Mouse (Mus musculus): ENCODE data around the gene 4931422A03Rik. TPM values are rescaled to one million over a fixed set of nuclear protein-coding genes. Genes with fewer than 3 reads are reported as not detected.

Gene 4931422A03Rik
- polyA plus RNA-seq, 1 experiment from 2014 or later, result 3.4 TPM

DNA sequence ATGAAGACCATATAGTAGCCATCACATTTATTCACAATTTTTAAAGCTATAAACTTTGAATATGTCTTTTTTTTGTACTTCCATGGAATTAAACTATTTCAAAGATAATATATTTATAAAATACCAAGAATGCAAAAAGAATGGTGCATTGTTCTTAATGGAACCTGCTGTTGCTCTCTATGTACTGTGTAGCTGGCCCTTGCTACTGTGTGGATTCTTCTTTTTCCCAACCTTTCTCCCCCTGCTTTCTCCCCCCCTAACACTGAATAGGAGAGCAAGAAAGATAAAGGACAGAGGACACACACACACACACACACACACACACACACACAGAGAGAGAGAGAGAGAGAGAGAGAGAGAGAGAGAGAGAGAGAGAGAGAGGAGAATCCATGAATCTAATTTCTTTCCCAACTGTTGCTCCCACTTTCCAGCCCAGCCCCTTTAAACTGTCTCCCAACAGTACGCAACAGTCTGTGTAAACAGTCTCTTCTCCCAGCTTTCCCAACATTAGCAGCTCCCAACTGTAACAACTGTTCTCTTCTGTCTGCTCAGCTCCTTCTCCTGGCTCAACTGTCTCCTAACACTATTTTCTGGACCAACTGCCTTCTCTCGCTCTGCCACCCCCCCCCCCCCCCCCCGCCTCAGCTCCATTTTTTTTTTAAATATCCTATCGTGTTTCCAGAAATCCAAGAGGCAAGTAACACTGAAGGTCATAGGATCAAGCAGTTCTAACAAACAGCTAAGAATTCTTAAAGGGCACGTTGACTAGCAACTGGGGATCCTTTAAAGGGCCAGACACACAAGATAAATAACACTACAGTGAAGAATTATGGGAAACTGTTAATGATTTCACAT, 15.7 kb upstream of the 4931422A03Rik start:
- Histone ChIP-seq H3K9ac (replicated peaks) (no peak overlapping the region), H3K27me3 (no peaks in the 10 kb centered on the region), H3K27ac (no peak overlapping the region), H3K9me3 (no peaks in the 10 kb centered on the region), H3K36me3 (peaks cover 66% of the 10 kb centered on the region), H3K4me3 (replicated peaks) (no peak overlapping the region), H3K4me2 (no peak overlapping the region), H3K4me1 (replicated peaks) (no peaks in the 10 kb centered on the region)
- WGBS, result 49% methylated on average over 5 of the region's 5 CpGs
- ATAC-seq (ENCODE audit: insufficient number of reproducible peaks, insufficient read depth, low FRiP score, low TSS enrichment, low read depth), result no peak

DNA sequence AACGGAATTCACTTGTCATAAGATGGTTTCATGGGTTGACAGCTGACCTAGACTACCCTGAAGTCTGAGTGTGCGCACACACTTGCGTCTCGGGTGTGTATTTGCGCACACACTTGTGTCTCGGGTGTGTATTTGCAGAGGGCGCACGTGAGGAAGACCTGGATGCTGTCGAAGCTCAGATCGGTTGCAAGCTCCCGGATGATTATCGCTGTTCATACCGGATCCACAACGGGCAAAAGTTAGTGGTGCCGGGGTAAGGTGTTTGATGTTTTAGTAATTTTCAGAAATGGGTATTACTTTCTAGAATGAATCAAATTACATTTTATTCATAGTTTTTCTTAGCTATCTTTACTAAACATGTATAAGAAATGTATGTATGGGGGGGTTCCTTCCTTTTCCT, 14.6 kb upstream of the 4931422A03Rik start:
- Histone ChIP-seq H3K4me3 (replicated peaks) (no peak overlapping the region), H3K9ac (replicated peaks) (no peak overlapping the region), H3K36me3 (peaks cover 57% of the 10 kb centered on the region), H3K27me3 (no peaks in the 10 kb centered on the region), H3K4me1 (replicated peaks) (no peaks in the 10 kb centered on the region), H3K27ac (no peak overlapping the region), H3K9me3 (no peaks in the 10 kb centered on the region), H3K4me2 (no peak overlapping the region)
- ATAC-seq (ENCODE audit: insufficient number of reproducible peaks, insufficient read depth, low FRiP score, low TSS enrichment, low read depth), result no peak
- 95% methylated on average over 15 of the region's 15 CpGs for WGBS

DNA sequence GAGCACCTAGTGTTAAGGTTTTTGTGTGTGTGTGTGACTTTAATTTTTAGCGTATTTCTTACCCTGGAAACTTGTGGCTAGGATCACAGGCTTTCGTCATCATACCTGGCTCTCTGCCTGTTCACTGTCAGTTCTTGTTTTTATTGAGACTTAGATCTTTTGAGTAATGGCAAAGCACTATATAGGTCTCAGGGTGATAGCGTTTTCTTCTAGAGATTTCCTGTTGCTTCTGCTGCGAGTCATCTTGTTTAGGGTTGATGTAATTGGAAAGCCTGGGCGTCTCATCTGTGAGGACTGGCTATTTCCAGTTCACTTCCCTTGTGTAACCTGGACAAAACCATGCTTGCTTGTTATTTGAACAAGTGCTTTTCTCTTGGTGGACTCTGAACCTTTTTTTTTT, 13.5 kb upstream of the 4931422A03Rik start:
- Histone ChIP-seq H3K4me3 (replicated peaks) (no peak overlapping the region), H3K9ac (replicated peaks) (no peak overlapping the region), H3K9me3 (no peaks in the 10 kb centered on the region), H3K27me3 (no peaks in the 10 kb centered on the region), H3K27ac (no peak overlapping the region), H3K36me3 (peaks cover 62% of the 10 kb centered on the region), H3K4me2 (no peak overlapping the region), H3K4me1 (replicated peaks) (no peaks in the 10 kb centered on the region)
- WGBS, result 86% methylated on average over 5 of the region's 5 CpGs
- no peak for ATAC-seq (ENCODE audit: insufficient number of reproducible peaks, insufficient read depth, low FRiP score, low TSS enrichment, low read depth)

DNA sequence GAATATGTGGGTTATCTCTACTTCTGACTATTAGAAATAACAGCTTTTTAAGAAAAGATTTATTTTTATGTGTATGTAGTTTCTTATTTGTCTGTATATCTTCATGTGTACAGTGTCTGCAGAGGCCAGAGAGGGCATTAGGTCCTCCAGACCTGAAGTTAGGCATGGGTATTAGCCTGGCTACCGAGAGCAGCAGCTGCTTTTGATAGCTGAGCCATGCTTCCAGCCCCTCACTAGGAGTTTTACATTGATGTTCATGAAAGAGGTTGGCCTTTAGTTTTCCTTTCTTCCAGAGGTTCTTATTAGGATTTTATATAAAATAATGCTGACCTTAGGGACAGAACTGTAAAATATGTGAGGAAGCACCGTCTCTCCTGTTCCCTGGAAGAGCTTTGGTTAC, 10.1 kb upstream of the 4931422A03Rik start:
- H3K27me3 ChIP-seq, result no peaks in the 10 kb centered on the region
- no peak for ATAC-seq (ENCODE audit: insufficient number of reproducible peaks, insufficient read depth, low FRiP score, low TSS enrichment, low read depth)
- WGBS, result 71% methylated on average over 2 of the region's 2 CpGs
- no peak overlapping the region for H3K9ac ChIP-seq (replicated peaks)
- no peaks in the 10 kb centered on the region for H3K4me1 ChIP-seq (replicated peaks)
- no peak overlapping the region for H3K4me3 ChIP-seq (replicated peaks)
- no peaks in the 10 kb centered on the region for H3K9me3 ChIP-seq
- peaks cover 72% of the 10 kb centered on the region for H3K36me3 ChIP-seq
- no peak overlapping the region for H3K4me2 ChIP-seq
- no peak overlapping the region for H3K27ac ChIP-seq

DNA sequence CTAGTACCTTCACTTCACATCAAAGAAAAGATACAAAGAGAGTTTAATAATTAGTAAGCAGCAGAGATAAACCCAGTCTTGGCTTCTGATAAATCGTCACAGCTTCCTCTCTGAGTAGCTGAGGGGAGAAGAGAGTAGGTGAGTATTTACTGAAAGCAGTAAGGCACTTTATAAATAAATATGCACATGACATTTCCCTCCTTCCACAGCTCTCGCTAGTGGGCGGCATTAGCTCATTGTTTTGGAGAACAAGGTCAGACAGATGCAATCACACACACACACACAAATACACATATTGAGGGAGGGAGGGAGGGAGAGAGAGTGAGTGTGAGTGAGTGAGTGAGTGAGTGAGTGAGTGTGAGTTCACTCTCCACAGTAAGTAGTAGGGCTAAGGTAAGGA, 8.2 kb upstream of the 4931422A03Rik start:
- 86% methylated on average over 3 of the region's 3 CpGs for WGBS
- no peak overlapping the region for H3K9ac ChIP-seq (replicated peaks)
- peaks cover 73% of the 10 kb centered on the region for H3K36me3 ChIP-seq
- no peaks in the 10 kb centered on the region for H3K27me3 ChIP-seq
- H3K4me2 ChIP-seq, result no peak overlapping the region
- H3K4me3 ChIP-seq (replicated peaks), result no peak overlapping the region
- no peaks in the 10 kb centered on the region for H3K9me3 ChIP-seq
- H3K4me1 ChIP-seq (replicated peaks), result no peaks in the 10 kb centered on the region
- no peak overlapping the region for H3K27ac ChIP-seq
- ATAC-seq (ENCODE audit: insufficient number of reproducible peaks, insufficient read depth, low FRiP score, low TSS enrichment, low read depth), result no peak

DNA sequence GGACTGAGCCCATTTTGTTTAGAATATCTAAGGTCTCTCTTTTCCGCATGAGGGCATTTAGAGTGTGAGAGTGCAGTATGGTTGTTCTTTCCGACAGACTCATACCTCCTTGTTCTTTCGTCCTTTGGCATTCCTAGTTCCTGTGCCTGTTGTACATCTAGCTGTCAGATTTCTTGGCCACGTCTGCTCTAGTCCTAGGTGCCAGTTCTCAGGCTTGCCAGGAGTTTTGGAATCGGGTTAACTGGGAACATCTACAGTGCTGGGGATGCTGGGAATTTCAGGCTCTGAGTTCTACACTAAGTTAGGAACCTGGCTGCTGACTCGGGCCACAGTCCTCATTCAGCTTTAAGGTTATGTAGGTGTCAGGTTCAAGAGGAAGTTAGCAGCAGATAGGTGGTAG, 7.4 kb upstream of the 4931422A03Rik start:
- Histone ChIP-seq H3K9ac (replicated peaks) (no peak overlapping the region), H3K36me3 (peaks cover 69% of the 10 kb centered on the region), H3K4me2 (no peak overlapping the region), H3K9me3 (no peaks in the 10 kb centered on the region), H3K4me1 (replicated peaks) (no peaks in the 10 kb centered on the region), H3K27me3 (no peaks in the 10 kb centered on the region), H3K27ac (no peak overlapping the region), H3K4me3 (replicated peaks) (no peak overlapping the region)
- no peak for ATAC-seq (ENCODE audit: insufficient number of reproducible peaks, insufficient read depth, low FRiP score, low TSS enrichment, low read depth)
- 88% methylated on average over 6 of the region's 6 CpGs for WGBS

DNA sequence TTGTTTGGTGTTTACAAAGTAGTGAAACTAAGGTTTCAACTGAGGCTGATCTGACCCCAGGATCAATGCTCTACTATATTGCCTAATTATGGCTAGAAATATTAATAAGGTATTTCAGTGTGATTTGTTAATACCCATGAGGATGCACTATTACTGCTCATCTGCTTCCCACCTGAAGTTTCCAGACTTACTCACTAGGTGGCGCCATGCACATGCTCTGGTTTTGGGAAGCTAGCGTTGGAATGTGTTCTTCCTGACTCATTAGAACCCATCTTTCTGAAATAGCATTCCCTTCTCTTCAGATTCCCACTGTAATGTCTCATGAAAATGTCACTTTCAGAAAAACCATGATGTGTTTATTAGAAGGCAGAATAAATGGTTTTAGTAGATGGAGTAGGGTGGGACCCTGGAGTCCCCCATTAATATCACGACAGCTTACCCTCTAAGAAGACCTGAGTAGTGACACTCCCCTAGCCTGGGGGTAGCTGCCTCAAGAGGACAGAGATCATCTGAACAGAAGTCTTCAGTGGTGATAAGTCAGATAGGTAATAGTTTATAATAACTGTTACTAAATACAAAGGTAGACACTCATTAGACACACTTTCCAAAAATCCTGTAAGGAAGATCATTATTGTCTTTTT, 6.8 kb upstream of the 4931422A03Rik start:
- no peak overlapping the region for H3K9ac ChIP-seq (replicated peaks)
- 32% methylated on average over 3 of the region's 3 CpGs for WGBS
- no peak overlapping the region for H3K4me3 ChIP-seq (replicated peaks)
- no peaks in the 10 kb centered on the region for H3K27me3 ChIP-seq
- H3K36me3 ChIP-seq, result peaks cover 64% of the 10 kb centered on the region
- no peak overlapping the region for H3K4me2 ChIP-seq
- no peak overlapping the region for H3K27ac ChIP-seq
- ATAC-seq (ENCODE audit: insufficient number of reproducible peaks, insufficient read depth, low FRiP score, low TSS enrichment, low read depth), result no peak
- H3K4me1 ChIP-seq (replicated peaks), result peaks cover under 1% of the 10 kb centered on the region
- H3K9me3 ChIP-seq, result no peaks in the 10 kb centered on the region

DNA sequence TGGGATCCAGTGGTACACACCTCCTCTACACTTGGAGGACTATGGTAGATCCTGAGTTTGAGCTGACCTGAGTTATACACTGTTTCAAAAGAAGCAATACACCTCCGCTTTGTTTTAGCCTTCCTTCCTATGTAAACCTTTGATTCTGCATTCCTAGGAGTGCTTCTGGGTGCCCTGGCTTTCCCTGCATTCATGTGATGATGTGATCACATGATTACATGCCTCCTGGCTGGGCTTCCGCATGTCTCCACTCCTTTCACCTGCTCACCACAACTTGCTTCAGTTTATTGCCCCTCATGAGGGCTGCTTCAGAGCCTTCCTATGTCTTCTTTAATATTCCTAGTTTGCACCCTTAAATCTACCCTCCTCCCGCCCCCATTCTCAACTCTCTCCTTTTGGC, 3.9 kb upstream of the 4931422A03Rik start:
- Histone ChIP-seq H3K4me3 (replicated peaks) (no peak overlapping the region), H3K4me2 (no peak overlapping the region), H3K9me3 (no peaks in the 10 kb centered on the region), H3K36me3 (peaks cover 46% of the 10 kb centered on the region), H3K27ac (no peak overlapping the region), H3K9ac (replicated peaks) (no peak overlapping the region), H3K27me3 (no peaks in the 10 kb centered on the region), H3K4me1 (replicated peaks) (peaks cover 16% of the 10 kb centered on the region)
- no peak for ATAC-seq (ENCODE audit: insufficient number of reproducible peaks, insufficient read depth, low FRiP score, low TSS enrichment, low read depth)
- 91% methylated on average over 3 of the region's 3 CpGs for WGBS

DNA sequence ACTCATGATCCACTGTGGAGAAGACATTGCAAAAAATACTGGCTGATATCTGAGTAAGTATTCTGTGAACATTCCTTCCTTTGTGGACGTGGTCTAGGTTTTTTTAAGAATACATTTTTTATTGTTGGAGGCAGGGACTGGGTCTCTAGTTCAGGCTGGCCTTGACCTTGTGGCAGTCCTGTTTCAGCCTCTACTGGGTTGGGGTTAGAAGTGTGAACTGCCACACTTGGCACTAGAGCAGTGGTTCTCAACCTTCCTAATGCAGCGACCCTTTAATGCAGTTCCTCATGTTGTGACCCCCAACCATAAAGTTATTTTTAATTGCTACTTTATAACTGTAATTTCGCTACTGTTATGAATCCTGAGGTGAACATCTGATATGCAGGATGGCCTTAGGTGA, 2.2 kb upstream of the 4931422A03Rik start:
- 84% methylated on average over 3 of the region's 3 CpGs for WGBS
- Histone ChIP-seq H3K4me2 (no peak overlapping the region), H3K27ac (no peak overlapping the region), H3K9me3 (no peaks in the 10 kb centered on the region), H3K4me3 (replicated peaks) (no peak overlapping the region), H3K27me3 (no peaks in the 10 kb centered on the region), H3K9ac (replicated peaks) (no peak overlapping the region), H3K4me1 (replicated peaks) (peaks cover 16% of the 10 kb centered on the region), H3K36me3 (peaks cover 31% of the 10 kb centered on the region)
- no peak for ATAC-seq (ENCODE audit: insufficient number of reproducible peaks, insufficient read depth, low FRiP score, low TSS enrichment, low read depth)

DNA sequence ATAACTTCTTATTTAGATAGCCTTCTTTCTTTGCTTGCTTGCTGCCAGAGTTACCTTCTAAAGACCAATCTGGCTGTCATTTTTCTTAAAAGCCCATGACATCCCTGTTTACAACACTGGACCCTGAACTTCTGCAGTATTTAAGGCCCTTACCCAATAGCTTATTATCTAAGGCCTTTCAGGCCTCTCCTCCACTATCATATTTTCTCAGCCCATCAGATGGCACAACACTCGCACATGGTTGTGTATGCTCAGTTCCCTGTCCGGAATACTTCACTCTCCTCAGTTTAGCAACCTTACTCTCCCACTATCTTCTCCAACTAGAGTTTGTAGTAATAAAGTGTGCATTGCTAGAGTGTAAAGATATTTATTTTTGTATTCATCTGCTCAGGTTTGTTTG, 913 bp upstream of the 4931422A03Rik start:
- peak overlapping the region; percentile 89; the same call in 1 of the 2 replicates for H3K9ac ChIP-seq (replicated peaks)
- H3K4me1 ChIP-seq (replicated peaks), result peaks cover 16% of the 10 kb centered on the region
- peak overlapping the region; percentile 87 for H3K4me3 ChIP-seq (replicated peaks)
- H3K27ac ChIP-seq, result no peak overlapping the region
- no peaks in the 10 kb centered on the region for H3K9me3 ChIP-seq
- peak overlapping the region; percentile 80 for H3K4me2 ChIP-seq
- ATAC-seq (ENCODE audit: insufficient number of reproducible peaks, insufficient read depth, low FRiP score, low TSS enrichment, low read depth), result no peak
- peaks cover 20% of the 10 kb centered on the region for H3K36me3 ChIP-seq
- H3K27me3 ChIP-seq, result no peaks in the 10 kb centered on the region
- 86% methylated on average over 2 of the region's 2 CpGs for WGBS

DNA sequence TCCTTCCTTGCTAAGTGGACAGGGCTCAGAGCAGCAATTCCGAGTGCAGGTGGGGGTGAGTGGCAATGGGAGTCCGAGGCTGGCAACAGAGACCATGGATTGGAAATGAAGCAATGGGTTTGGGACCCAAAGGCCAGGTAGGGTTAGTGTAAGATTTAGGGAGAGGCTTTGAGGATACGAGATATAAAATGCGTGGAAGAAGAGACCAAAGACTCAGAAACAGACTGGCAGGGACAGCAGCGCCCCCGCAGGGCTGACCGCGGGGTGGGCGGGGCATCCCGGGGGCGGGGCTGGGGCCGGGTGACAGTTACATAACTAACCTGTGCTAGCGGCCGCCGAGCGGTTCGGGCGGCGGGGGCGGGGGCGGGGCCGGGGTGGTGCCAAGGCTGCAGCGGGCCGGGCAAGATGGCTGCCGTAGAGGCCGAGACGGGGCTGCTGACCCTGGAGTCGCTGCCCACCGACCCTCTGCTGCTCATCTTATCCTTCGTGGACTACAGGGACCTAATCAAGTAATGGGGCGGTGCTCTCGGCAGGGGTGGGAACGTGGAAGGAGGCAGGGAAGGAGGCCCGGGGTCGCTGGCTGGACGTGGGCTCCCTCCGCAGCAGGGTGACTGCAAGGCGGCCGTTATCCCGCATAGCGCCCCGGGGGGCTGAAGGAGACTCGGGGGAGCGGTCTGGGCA, 563 bp downstream of the 4931422A03Rik start, which contains the start of gene Fbxo3:
TSS of gene Fbxo3 (plus strand) at position 264 of the 681 bp plus-strand sequence.
- Histone ChIP-seq H3K36me3 (peaks cover 9% of the 10 kb centered on the region), H3K4me2 (peak within 1 kb of the TSS; percentile 80), H3K27me3 (no peaks in the 10 kb centered on the region), H3K9me3 (no peaks in the 10 kb centered on the region), H3K27ac (peak within 1 kb of the TSS; percentile 67; the same call in 1 of the 2 replicates), H3K4me1 (replicated peaks) (peaks cover 16% of the 10 kb centered on the region), H3K9ac (replicated peaks) (peak within 1 kb of the TSS; percentile 89), H3K4me3 (replicated peaks) (peak within 1 kb of the TSS; percentile 87)
- 2% methylated on average over 43 of the region's 44 CpGs for WGBS
- ATAC-seq (ENCODE audit: insufficient number of reproducible peaks, insufficient read depth, low FRiP score, low TSS enrichment, low read depth), result peak; percentile 96
